Mouse (Mus musculus) spleen, postnatal 36 days (tissue): ENCODE measurements around the gene Runx1.

Source experiments
- DNase-seq, 2 experiments: peaks; one replicate each; pipeline ENCODE4 v3.0.0; 2022; ENCODE audit warnings: low spot score in 2 of 2, mixed read lengths in 1 of 2

Runx1 gene

DNA sequence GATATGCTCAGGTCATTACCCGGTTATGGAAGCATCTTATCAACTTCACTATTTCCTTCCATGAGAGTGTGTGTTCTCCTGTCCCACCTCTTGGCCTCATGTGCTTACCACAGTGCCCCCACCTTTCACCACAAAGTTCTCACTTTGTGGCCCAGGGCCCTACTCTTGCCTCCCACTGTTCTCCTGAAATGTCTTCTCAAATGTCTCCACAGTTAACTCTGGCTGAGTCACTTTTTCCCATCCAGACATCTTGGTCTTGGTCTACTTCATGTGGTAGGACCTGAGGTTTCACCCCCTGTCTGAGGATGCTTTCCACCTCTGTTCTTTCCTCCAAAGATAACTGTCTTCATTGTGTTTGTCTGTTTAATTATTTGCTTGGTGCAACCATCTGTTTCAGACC is 77.7 kb downstream of the Runx1 start:
- no peak for DNase-seq

DNA sequence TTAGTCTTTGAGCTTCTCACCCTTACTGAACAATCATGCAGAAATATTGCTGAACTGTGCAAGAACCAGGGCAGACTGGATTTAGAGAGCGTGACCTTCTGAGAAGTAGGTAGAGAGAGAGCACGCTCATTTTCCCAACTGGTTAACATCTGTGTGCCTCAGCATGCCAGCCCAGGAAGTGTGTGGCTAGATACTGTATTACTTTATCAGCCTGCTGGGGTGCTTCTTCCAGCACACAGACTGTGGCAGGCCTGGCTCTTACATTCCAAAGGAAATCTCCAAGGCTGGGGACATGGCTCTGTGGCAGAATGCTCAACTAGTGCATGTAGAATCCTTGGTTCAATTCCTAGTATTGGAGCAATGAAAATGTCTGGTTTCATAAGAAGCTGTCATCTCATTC is 78.9 kb downstream of the Runx1 start:
- no peak for DNase-seq

- no peak for DNase-seq
Measured at GRCm38 (mm10) chr16:92745239-92745638, 80.7 kb downstream of the Runx1 start.

GRCm38 (mm10) chr16:92744172-92744777 is 81.7 kb downstream of the Runx1 start:
- DNase-seq: no peak

GRCm38 (mm10) chr16:92743755-92744154 is 82.2 kb downstream of the Runx1 start:
- DNase-seq: no peak

DNA sequence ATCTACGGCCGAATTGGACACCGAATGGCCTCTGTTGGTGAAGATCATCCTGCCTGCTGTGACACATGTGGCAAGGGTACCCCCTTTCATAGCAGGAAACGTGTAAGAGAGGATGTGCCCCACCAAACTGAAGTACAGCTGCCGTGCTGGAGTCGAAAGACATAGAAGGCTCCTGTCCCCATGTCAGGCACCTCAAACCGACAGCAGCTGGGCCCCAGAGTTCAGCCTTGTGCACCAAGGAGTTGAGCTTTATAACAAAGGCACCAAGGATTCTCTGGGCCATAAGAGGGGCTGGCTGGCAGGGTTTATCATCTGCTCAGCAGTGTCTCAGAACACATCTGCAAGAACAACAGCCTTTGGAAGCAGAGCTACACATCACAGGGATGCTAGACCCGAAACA is 84.6 kb downstream of the Runx1 start:
- no peak for DNase-seq

DNA sequence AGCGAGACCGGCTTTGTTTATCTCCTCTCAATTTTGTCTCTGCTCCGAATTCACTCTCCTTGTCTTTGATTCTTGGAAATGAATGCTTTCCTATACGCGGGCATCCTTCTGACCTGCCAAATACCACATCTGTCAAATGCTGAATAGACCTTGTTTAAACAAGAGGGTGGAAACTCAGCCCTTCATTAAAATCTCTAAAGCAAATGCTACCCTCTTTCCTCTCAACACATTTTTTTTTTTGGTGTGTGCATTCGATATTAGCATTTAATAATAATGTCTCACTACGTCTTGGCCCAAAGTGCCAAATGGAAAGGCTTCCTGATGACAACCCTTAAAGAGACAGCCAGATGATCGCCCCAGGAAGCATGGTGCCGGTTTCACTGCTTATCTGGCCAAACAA is 85.4 kb downstream of the Runx1 start:
- DNase-seq: no peak

DNA sequence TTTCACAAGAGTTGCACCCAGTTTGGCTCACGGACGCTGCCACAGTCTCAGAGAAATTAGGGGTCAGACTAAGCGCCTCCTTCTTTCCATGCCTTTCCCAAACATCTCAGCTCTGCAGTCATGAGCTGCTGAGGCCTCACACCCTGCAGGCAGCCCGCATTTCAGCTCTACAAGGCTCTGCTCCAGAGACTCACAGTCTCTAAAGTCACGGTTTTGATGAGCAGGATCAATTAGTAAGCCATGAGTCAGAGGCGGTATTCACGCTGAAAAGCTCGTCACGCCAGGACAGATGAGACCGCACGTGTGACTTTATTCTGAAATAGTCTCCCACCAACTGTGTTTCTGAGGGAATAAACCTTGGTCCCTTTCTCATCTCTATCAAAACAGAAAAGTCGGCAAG is 86.0 kb downstream of the Runx1 start:
- DNase-seq: no peak

- no peak for DNase-seq
Measured at GRCm38 (mm10) chr16:92739071-92739793, 86.7 kb downstream of the Runx1 start.

DNA sequence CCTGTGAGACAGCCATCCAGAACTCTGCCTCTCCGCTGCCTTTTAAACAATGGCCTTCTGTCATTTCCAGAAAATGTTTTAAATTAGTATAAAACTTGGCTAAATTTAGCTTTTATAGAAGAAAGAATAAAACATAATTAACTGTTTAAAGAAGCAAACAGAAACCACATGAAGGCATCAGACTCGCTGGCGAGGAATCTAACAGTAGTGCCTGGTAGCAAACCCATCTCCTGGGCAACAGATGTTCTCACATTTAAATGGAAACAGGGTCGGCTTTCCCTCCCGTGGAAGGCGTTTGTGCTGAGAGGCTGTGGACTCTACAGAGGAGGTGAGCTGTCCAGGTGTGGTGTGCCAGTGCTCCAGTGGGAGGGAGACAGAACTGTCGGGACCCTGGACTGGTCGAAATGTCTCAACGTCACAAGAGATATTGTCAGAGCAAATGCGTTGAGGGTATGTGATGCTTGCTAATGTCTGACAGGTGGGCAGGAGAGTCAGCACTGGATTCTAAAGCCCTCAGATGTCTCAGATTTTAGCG is 87.4 kb downstream of the Runx1 start:
- no peak for DNase-seq

- no peak for DNase-seq
Measured at GRCm38 (mm10) chr16:92726870-92727269, 99.1 kb downstream of the Runx1 start.

- DNase-seq: peak in 1 of 2 experiments; percentile 21
Measured at GRCm38 (mm10) chr16:92724526-92724925, 101.4 kb downstream of the Runx1 start.

- no peak for DNase-seq
Measured at GRCm38 (mm10) chr16:92720678-92721077, 105.3 kb downstream of the Runx1 start.

DNA sequence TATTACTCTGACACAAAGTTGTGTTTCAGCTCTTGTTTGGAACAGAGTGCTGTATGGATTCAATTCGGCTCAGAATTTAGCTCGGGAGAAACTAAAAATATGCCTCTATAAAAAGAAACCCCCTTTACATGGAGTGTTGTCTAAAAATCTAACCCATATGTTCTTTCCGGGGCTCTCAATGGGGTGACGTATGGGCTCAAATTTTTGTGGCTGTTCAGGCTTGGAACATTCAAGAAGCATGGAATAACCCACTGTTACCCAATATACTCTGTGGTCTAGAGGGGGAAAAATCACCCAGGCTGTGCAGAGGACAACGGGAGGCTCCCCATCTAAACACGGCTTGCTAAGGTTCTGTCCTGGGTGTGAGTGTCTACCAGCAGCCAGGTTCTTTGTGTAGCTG is 106.2 kb downstream of the Runx1 start:
- no peak for DNase-seq

- peak; percentile 42 to 63 for DNase-seq
Measured at GRCm38 (mm10) chr16:92715599-92716483, 110.1 kb downstream of the Runx1 start.

GRCm38 (mm10) chr16:92710161-92710560 is 115.8 kb downstream of the Runx1 start:
- DNase-seq: no peak

GRCm38 (mm10) chr16:92708718-92709117 is 117.2 kb downstream of the Runx1 start:
- DNase-seq: no peak

GRCm38 (mm10) chr16:92707712-92708111 is 118.2 kb downstream of the Runx1 start:
- DNase-seq: no peak

DNA sequence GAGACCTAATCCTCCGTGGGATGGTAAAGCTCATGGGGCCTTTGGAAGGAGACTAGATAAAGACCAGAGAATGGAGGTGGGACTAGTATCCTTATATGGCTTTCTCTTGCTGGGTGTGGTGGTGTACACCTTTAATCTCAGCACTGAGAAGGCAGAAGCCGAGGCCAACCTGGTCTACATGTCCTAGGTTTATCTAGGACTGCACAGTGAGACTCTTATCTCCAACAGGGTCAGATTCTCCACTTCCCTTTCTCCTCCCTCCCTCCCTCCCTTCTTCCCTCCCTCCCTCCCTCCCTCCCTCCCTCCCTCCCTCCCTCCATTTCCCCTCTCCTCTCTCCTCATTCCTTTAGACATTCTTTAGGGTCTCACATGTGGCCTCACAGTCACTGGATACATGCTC is 118.8 kb downstream of the Runx1 start:
- DNase-seq: no peak

GRCm38 (mm10) chr16:92705564-92706458 is 120.1 kb downstream of the Runx1 start:
- no peak for DNase-seq

DNA sequence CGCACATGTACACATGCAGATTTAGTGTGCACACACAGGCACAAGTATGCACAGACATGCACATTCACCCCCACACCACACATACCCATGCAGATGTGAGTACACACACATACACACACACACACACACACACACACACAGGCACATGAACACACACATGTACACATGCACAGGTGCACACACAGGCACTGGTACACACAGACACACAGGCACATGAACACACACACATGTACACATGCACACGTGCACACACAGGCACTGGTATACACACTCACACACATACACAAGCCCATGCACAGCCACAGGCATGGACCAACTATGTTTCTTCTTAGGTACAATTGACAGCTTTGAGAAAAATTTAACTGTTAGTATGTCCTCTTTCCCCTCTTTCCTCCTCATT is 122.1 kb downstream of the Runx1 start:
- DNase-seq: no peak
